Mouse (Mus musculus): ENCODE data around the gene Slc25a25.
A peak's percentile ranks its signal among the peaks of the same experiment; 100 is the strongest.
"Not testable (repeated sequence)": the region's sequence is repeated elsewhere in the genome, so short reads cannot be mapped to it uniquely, and the experiment has no call there.

The Slc25a25 gene

GRCm38 (mm10) chr2:32450881-32451844 lies at the start of gene Slc25a25:
Slc25a25 (minus strand) TSS chr2:32451445.
- peak; percentile 96 to 98 for DNase-seq (ENCODE audit: low spot score in 2 of 2)

- DNase-seq (ENCODE audit: low spot score in 2 of 2) = no peak
Measured at GRCm38 (mm10) chr2:32500461-32500860, 49.2 kb upstream of the Slc25a25 start.

GRCm38 (mm10) chr2:32499365-32499764 lies 48.1 kb upstream of the Slc25a25 start:
- DNase-seq (ENCODE audit: low spot score in 2 of 2) = no peak

GRCm38 (mm10) chr2:32496190-32496589 lies 44.9 kb upstream of the Slc25a25 start:
- DNase-seq (ENCODE audit: low spot score in 2 of 2) = no peak

- DNase-seq (ENCODE audit: low spot score in 2 of 2) = no peak
Measured at GRCm38 (mm10) chr2:32495185-32495726, 44.0 kb upstream of the Slc25a25 start.

- DNase-seq (ENCODE audit: low spot score in 2 of 2) = no peak
Measured at GRCm38 (mm10) chr2:32494522-32494921, 43.3 kb upstream of the Slc25a25 start.

GRCm38 (mm10) chr2:32493301-32493701 lies 42.1 kb upstream of the Slc25a25 start:
- DNase-seq (ENCODE audit: low spot score in 2 of 2) = no peak

GRCm38 (mm10) chr2:32492661-32493060 lies 41.4 kb upstream of the Slc25a25 start:
- no peak for DNase-seq (ENCODE audit: low spot score in 2 of 2)

- not testable (repeated sequence) for DNase-seq (ENCODE audit: low spot score in 2 of 2)
Measured at GRCm38 (mm10) chr2:32490730-32491129, 39.5 kb upstream of the Slc25a25 start.

- peak; percentile 63 to 74 for DNase-seq (ENCODE audit: low spot score in 2 of 2)
Measured at GRCm38 (mm10) chr2:32488679-32489078, 37.4 kb upstream of the Slc25a25 start.

GRCm38 (mm10) chr2:32487124-32487623 lies 35.9 kb upstream of the Slc25a25 start:
- peak; percentile 78 to 88 for DNase-seq (ENCODE audit: low spot score in 2 of 2)

- DNase-seq (ENCODE audit: low spot score in 2 of 2) = no peak
Measured at GRCm38 (mm10) chr2:32486155-32486554, 34.9 kb upstream of the Slc25a25 start.

GRCm38 (mm10) chr2:32485751-32486150 lies 34.5 kb upstream of the Slc25a25 start:
- DNase-seq (ENCODE audit: low spot score in 2 of 2) = no peak

GRCm38 (mm10) chr2:32484933-32485332 lies 33.7 kb upstream of the Slc25a25 start:
- no peak for DNase-seq (ENCODE audit: low spot score in 2 of 2)

- DNase-seq (ENCODE audit: low spot score in 2 of 2) = no peak
Measured at GRCm38 (mm10) chr2:32483179-32483875, 32.1 kb upstream of the Slc25a25 start.

- no peak for DNase-seq (ENCODE audit: low spot score in 2 of 2)
Measured at GRCm38 (mm10) chr2:32482351-32482750, 31.1 kb upstream of the Slc25a25 start.

GRCm38 (mm10) chr2:32475361-32475760 lies 24.1 kb upstream of the Slc25a25 start:
- not testable (repeated sequence) for DNase-seq (ENCODE audit: low spot score in 2 of 2)

GRCm38 (mm10) chr2:32471681-32472061 lies 20.4 kb upstream of the Slc25a25 start:
- no peak for DNase-seq (ENCODE audit: low spot score in 2 of 2)

- no peak for DNase-seq (ENCODE audit: low spot score in 2 of 2)
Measured at GRCm38 (mm10) chr2:32471001-32471680, 19.9 kb upstream of the Slc25a25 start.

GRCm38 (mm10) chr2:32464212-32464891 lies 13.1 kb upstream of the Slc25a25 start:
- DNase-seq (ENCODE audit: low spot score in 2 of 2) = no peak

GRCm38 (mm10) chr2:32463773-32464172 lies 12.5 kb upstream of the Slc25a25 start:
- DNase-seq (ENCODE audit: low spot score in 2 of 2) = no peak

All from frontal cortex, postnatal 10 days (tissue).